Mouse (Mus musculus) liver, embryonic 11.5 days (tissue): Measurements from ENCODE around the gene Wfikkn1. TPM values are rescaled to one million over a fixed set of nuclear protein-coding genes. Genes with fewer than 3 reads are reported as not detected.

ENCODE experiments used
- ATAC-seq: fragments of 200-750 bp; cut with Nextera tagmentation; replicated peaks from 2 replicates; pipeline ENCODE4 v1.8.0; 2017; ENCODE audit warnings: moderate number of reproducible peaks, mild to moderate bottlenecking, moderate TSS enrichment, moderate library complexity; ENCODE audit not compliant: low FRiP score
- DNase-seq: peaks from one replicate; pipeline ENCODE4 v3.0.0-alpha.2; 2017; ENCODE audit warnings: low spot score
- H3K27ac ChIP-seq: fragments of 300-500 bp; sonication (generic); 2 replicates; pipeline ENCODE4 v1.5.1; 2014; ENCODE audit warnings: mild to moderate bottlenecking, low read depth, low read length, control low read depth
- H3K27me3 ChIP-seq: fragments of 300-500 bp; sonication (generic); replicated peaks from 2 replicates; pipeline ENCODE4 v1.6.1; 2014; ENCODE audit warnings: low read length, mixed read lengths; ENCODE audit not compliant: control insufficient read depth, insufficient read depth
- H3K36me3 ChIP-seq: fragments of 300-500 bp; sonication (generic); 2 replicates; pipeline ENCODE4 v1.6.1; 2014; ENCODE audit warnings: mild to moderate bottlenecking, low read length, moderate library complexity, mixed read lengths; ENCODE audit not compliant: control insufficient read depth, insufficient read depth
- H3K4me1 ChIP-seq: fragments of 300-500 bp; sonication (generic); replicated peaks from 2 replicates; pipeline ENCODE4 v1.6.1; 2014; ENCODE audit warnings: low read length, mixed read lengths; ENCODE audit not compliant: control insufficient read depth, insufficient read depth
- H3K4me2 ChIP-seq: fragments of 300-500 bp; sonication (generic); 2 replicates; pipeline ENCODE4 v1.6.1; 2014; ENCODE audit warnings: mild to moderate bottlenecking, control low read depth, moderate library complexity
- H3K4me3 ChIP-seq: fragments of 300-500 bp; sonication (generic); 2 replicates; pipeline ENCODE4 v1.5.1; 2014; ENCODE audit warnings: low read depth, low read length, control low read depth
- H3K9ac ChIP-seq: fragments of 300-500 bp; sonication (generic); 2 replicates; pipeline ENCODE4 v1.6.1; 2014; ENCODE audit warnings: low read depth, low read length, control low read depth
- H3K9me3 ChIP-seq: fragments of 300-500 bp; sonication (generic); 2 replicates; pipeline ENCODE4 v1.6.1; 2016; ENCODE audit warnings: low read length, inconsistent platforms, mixed read lengths; ENCODE audit not compliant: control insufficient read depth
- WGBS: fragments of 180-500 bp; shearing (Covaris S2); extraction: QIAGEN DNeasy Blood & Tissue Kit; methylation state at CpG from one replicate; pipeline ENCODE4 v1.1.7; 2014; 5-methylcytosine and 5-hydroxymethylcytosine counted together
- polyA plus RNA-seq: library from polyadenylated mRNA; unstranded; fragments of >200 nt; fragmentation: Nextera tagmentation; extraction: Ambion mirVana; gene quantifications from 2 replicates; pipeline ENCODE4 v1.2.1, GENCODE M21; 2014

Gene Wfikkn1
- polyA plus RNA-seq, 1 experiment from 2014 or later: 2.1 TPM

- no peak for ATAC-seq
- 0 out of 2 replicates have a peak, but pooled peaks cover 2% of the 10 kb centered on the region for H3K36me3 ChIP-seq
- H3K4me3 ChIP-seq: no peak overlapping the region
- no peak overlapping the region for H3K4me2 ChIP-seq
- H3K9me3 ChIP-seq: no peaks in the 10 kb centered on the region
- no peaks in the 10 kb centered on the region for H3K27me3 ChIP-seq
- H3K27ac ChIP-seq: no peak overlapping the region
- H3K4me1 ChIP-seq: peaks cover 27% of the 10 kb centered on the region
- no peak for DNase-seq
- WGBS: 52% methylated on average over 4 of the region's 4 CpGs
- no peak overlapping the region for H3K9ac ChIP-seq
Observed at GRCm38 (mm10) chr17:25914295-25914694, 33.6 kb upstream of the Wfikkn1 start.

- Histone ChIP-seq H3K36me3 (0 out of 2 replicates have a peak, but pooled peaks cover 2% of the 10 kb centered on the region), H3K4me3 (no peak overlapping the region), H3K27me3 (no peaks in the 10 kb centered on the region), H3K4me2 (peak overlapping the region; percentile 39), H3K4me1 (peaks cover 27% of the 10 kb centered on the region), H3K9me3 (no peaks in the 10 kb centered on the region), H3K27ac (no peak overlapping the region), H3K9ac (no peak overlapping the region; the same call in 1 of the 2 replicates)
- DNase-seq (no peak), ATAC-seq (no peak)
- 29% methylated on average over 1 of the region's 1 CpGs for WGBS
Observed at GRCm38 (mm10) chr17:25913877-25914275, 33.2 kb upstream of the Wfikkn1 start.

DNA sequence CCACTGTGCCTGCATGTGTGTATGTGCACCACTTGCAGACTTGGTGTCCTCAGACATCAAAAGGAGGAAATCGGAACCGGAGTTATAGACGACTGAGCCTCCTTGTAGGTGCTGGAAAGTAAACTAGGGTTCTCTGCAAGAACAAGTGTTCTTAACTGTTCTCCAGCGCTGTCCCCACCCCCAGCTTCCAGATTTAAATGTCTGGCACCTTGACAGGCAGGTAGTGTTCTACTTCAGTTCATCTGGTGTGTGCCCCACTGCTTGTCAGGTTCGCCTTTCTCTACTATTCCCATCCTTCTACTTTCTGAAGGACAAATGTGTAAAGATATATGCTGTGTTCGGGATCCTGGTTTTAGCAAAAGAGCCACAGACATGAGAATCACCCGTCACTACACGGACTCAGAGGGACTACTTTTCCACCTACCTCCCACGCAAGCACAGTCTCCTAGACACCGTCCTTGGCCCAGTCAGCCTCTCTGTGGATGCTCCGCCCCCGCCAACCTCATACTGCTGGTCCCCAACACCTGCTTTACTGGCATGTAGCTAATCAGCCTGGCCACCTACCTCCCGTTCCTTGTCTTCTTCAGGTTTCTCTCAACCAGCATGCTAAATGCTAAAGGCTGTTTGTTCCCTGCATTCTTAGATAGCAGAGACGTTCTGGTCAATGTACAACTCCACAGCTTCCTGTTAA, 32.7 kb upstream of the Wfikkn1 start:
- Histone ChIP-seq H3K4me3 (no peak overlapping the region), H3K4me2 (peak overlapping the region; percentile 39), H3K9ac (no peak overlapping the region; the same call in 1 of the 2 replicates), H3K27ac (no peak overlapping the region), H3K27me3 (no peaks in the 10 kb centered on the region), H3K9me3 (no peaks in the 10 kb centered on the region), H3K36me3 (0 out of 2 replicates have a peak, but pooled peaks cover 2% of the 10 kb centered on the region), H3K4me1 (peaks cover 21% of the 10 kb centered on the region)
- no peak for ATAC-seq
- DNase-seq: no peak
- WGBS: 61% methylated on average over 14 of the region's 14 CpGs

- H3K4me2 ChIP-seq: no peak overlapping the region
- no peak for DNase-seq
- ATAC-seq: no peak
- no peak overlapping the region for H3K9ac ChIP-seq
- 83% methylated on average over 4 of the region's 4 CpGs for whole genome bisulfite sequencing
- no peak overlapping the region for H3K4me3 ChIP-seq
- no peaks in the 10 kb centered on the region for H3K9me3 ChIP-seq
- H3K36me3 ChIP-seq: 0 out of 2 replicates have a peak, but pooled peaks cover 2% of the 10 kb centered on the region
- no peaks in the 10 kb centered on the region for H3K27me3 ChIP-seq
- no peak overlapping the region for H3K27ac ChIP-seq
- H3K4me1 ChIP-seq: peaks cover 16% of the 10 kb centered on the region
Observed at GRCm38 (mm10) chr17:25911816-25912215, 31.2 kb upstream of the Wfikkn1 start.

- no peaks in the 10 kb centered on the region for H3K36me3 ChIP-seq
- no peak overlapping the region for H3K27ac ChIP-seq
- no peak overlapping the region for H3K9ac ChIP-seq
- no peak for ATAC-seq
- DNase-seq: no peak
- WGBS: 85% methylated on average over 2 of the region's 2 CpGs
- no peaks in the 10 kb centered on the region for H3K9me3 ChIP-seq
- no peak overlapping the region for H3K4me3 ChIP-seq
- H3K4me2 ChIP-seq: no peak overlapping the region
- H3K27me3 ChIP-seq: no peaks in the 10 kb centered on the region
- no peaks in the 10 kb centered on the region for H3K4me1 ChIP-seq
Observed at GRCm38 (mm10) chr17:25907640-25908039, 27.0 kb upstream of the Wfikkn1 start.

GRCm38 (mm10) chr17:25903061-25903460, 22.4 kb upstream of the Wfikkn1 start:
- Histone ChIP-seq H3K4me3 (no peak overlapping the region), H3K36me3 (peaks cover 5% of the 10 kb centered on the region), H3K27ac (no peak overlapping the region), H3K9me3 (no peaks in the 10 kb centered on the region), H3K4me1 (no peaks in the 10 kb centered on the region), H3K4me2 (no peak overlapping the region), H3K27me3 (no peaks in the 10 kb centered on the region), H3K9ac (no peak overlapping the region)
- WGBS: 73% methylated on average over 3 of the region's 3 CpGs
- ATAC-seq: no peak
- no peak for DNase-seq

DNA sequence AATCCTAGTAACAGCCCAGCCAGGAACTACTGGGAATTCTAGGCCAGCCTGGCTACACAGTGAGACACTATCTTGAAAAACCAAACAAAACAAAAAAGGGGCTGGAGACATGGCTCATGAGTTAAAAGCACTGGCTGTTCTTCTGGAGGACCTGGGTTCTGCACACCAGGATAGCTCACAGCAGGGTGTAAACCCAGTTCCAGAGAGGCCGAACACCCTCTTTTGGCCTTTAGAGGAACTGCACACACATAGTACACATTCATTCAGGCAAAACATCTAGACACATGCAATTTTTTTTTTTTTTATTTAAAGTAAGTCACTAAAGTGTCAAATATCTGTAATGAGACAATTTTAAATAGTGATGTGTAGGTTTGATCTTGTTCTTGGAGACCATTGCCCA, 19.5 kb upstream of the Wfikkn1 start:
- peaks cover 5% of the 10 kb centered on the region for H3K36me3 ChIP-seq
- no peaks in the 10 kb centered on the region for H3K27me3 ChIP-seq
- H3K4me2 ChIP-seq: no peak overlapping the region
- DNase-seq (no peak), ATAC-seq (no peak)
- no peak overlapping the region for H3K9ac ChIP-seq
- H3K9me3 ChIP-seq: no peaks in the 10 kb centered on the region
- WGBS: 87% methylated on average over 1 of the region's 1 CpGs
- no peak overlapping the region for H3K4me3 ChIP-seq
- no peak overlapping the region for H3K27ac ChIP-seq
- peaks cover 11% of the 10 kb centered on the region for H3K4me1 ChIP-seq

DNA sequence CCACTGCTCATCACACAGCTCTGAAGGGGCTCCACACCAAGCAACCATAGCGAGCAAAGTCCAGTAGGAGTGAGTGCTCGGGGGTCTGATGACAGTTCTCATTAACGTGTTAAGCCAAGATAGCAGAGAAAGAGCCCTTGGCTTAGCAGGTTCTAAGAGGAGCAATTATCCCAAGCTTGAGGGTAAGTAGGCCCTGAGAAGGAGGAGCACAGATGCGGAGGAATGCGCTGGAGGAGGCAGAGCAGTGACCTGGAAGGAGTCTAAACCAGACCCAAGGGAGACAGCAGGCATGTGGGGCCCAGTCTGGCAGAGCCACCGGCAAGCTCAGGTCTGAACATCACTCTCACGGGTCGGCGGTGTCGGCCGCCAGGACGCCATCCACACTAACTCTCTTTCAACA, 15.2 kb upstream of the Wfikkn1 start:
- Histone ChIP-seq H3K4me2 (no peak overlapping the region), H3K27ac (no peak overlapping the region), H3K36me3 (peaks cover 5% of the 10 kb centered on the region), H3K9me3 (no peaks in the 10 kb centered on the region), H3K4me1 (peaks cover 14% of the 10 kb centered on the region), H3K27me3 (no peaks in the 10 kb centered on the region), H3K4me3 (no peak overlapping the region), H3K9ac (no peak overlapping the region)
- 73% methylated on average over 12 of the region's 12 CpGs for WGBS
- ATAC-seq (no peak), DNase-seq (no peak)

DNA sequence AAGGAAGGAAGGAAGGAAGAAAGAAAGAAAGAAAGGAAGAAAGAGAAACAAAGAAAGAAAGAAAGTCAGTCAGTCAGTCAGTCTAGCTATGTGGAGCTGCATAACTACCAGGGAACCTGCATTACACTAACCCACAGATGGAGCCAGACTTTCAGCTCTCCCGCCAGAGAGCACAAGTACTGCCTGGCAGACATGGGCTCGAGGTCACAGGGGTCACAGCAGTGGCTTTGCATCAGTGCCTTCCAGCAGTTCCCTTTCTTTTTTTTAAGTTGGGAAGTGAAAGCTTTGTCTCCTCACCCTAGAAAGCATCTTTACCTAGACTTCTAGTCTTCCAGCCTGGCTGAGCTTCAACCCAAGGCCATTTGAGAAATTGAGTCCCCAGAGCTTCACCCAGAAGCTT, 14.8 kb upstream of the Wfikkn1 start:
- Histone ChIP-seq H3K9me3 (no peaks in the 10 kb centered on the region), H3K4me2 (no peak overlapping the region), H3K4me3 (no peak overlapping the region), H3K36me3 (no peaks in the 10 kb centered on the region), H3K9ac (no peak overlapping the region), H3K27me3 (no peaks in the 10 kb centered on the region), H3K27ac (no peak overlapping the region), H3K4me1 (peaks cover 14% of the 10 kb centered on the region)
- ATAC-seq (no peak), DNase-seq (no peak)
- WGBS: 34% methylated on average over 2 of the region's 2 CpGs
